Mouse (Mus musculus) cortical plate, adult 2 months (tissue): ENCODE results near the gene Tpsb2.

Experiments used
- CTCF ChIP-seq: fragments of 200-500 bp; IDR thresholded peaks from 2 replicates; pipeline ENCODE4 v1.5.1; 2011; ENCODE audit warnings: mild to moderate bottlenecking, control low read depth, low read length; ENCODE audit not compliant: insufficient read depth; ENCODE audit errors: extremely low read depth
- POLR2A ChIP-seq: fragments of 200-500 bp; IDR thresholded peaks from 2 replicates; pipeline ENCODE4 v1.6.1; 2011; ENCODE audit warnings: mild to moderate bottlenecking, low read length, control low read depth; ENCODE audit not compliant: insufficient read depth; ENCODE audit errors: extremely low read depth

DNA sequence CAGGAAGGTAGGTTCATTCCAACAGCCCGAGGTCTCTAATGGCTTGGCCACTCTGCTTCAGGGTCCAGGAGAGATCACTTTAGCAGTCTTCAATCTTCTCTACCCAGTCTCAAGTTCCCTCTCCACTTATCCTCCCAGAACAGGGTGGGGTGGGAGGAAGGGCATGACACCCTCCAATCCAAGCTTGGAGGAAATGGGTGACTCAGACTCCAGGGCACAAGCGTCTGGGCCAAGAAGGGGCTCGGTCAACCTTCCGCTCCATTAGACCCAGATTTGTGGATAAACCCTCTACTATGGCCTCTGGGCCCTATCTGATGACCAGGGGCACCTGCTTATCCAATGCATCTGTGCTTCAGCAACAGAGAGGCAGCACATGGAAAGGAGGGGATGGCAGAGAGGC is 20.6 kb upstream of the Tpsb2 start, which contains the start of gene Tpsab1:
- TF ChIP-seq CTCF, result no peak
- TF ChIP-seq POLR2A, result no peak
